Mouse (Mus musculus) thymus, postnatal 25 days (tissue): ENCODE data around the gene Erc2.

ENCODE experiments used
- DNase-seq: peaks from one replicate; pipeline ENCODE4 v3.0.0; 2022

The Erc2 gene

DNA sequence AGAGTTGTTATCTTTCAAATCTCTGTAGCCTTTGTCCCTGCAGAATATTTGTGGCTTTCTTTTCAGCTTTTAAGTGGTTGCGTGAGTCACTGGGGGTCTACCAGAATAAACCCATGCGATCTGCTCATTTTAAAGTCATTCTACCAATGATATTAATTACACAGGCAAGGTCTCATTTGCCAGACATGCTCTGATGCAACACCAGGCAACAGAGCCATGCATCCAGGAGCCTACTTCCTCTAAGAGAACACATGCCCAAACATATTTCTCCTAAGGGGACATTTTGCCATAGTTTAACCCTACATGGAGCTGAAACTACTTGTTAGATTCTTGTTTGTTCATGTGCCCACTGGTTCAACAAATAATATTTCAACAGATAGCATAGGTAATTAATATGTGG, 584.1 kb downstream of the Erc2 start:
- no peak for DNase-seq

GRCm38 (mm10) chr14:28225550-28225949, 603.3 kb downstream of the Erc2 start:
- no peak for DNase-seq

DNA sequence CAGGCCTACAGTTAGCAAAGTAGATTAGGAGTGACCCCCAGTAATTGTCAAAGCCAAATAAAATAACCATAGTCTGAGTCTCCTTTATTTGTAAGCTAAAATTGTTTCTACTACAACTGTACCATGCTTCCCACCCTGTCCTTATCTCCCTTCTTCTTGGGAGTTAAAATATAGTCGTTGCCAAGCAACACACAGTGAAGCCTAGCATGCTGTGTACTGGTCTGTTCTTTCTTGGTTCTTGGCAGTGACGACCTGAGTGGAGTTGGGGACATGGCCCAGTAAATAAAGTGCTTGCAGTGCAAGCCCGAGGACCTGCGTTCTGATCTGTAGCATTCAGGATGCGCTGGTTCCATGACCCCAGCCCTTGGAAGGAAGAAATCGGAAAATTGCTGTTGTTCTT, 608.3 kb downstream of the Erc2 start:
- DNase-seq: no peak

DNA sequence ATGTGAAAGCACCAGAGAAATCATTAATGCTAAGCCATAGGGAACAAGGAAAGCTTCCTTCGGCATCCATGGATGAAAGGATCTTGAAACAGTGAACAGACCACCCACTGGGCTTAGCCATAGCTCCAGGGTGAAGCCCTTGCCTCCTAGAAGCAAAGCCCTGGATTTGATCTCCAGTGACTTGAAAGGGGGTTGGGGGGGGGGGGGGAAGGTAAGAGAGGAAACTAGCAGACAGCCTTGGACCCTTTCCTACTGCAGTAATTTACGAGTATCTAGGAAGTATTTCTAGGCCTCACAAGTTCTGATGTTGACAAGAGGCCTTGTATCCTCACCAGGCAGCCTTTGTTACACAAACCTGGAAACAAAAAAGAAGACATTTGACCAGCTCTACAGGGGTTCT, 609.0 kb downstream of the Erc2 start:
- DNase-seq: no peak

DNA sequence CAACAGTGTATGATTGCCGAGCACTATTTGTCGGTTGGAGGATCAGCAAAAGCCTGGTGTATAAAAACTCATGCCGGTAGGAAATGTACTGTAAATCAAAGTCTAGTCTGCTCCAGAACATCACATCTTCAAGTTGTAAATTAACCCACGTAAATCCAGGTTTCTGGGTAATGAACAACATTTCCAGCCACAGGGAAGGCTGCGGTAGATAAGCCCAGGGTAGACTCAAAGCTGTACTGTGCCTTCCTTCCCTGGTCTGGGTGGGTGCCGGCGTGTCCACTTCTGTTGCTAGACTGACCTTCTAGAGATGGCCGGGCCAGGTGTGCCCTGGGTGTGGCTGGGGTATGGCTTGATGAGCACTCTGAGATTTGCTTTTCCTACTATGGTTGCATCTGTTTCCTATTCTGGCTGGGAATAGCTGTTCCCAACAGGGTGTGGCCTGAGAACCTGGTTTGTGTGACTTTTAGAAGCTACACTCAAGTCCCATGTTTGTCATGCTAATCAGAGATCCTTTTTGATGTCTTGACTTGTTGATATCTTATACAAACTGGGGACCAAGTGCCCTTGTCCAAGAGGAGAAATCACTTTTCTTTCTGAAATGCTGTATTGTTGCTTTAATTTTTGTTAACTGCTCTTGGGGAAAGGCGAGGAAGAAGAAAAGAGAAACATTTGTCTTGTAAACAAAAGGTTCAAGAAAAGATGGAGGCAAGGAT, 616.3 kb downstream of the Erc2 start:
- no peak for DNase-seq

GRCm38 (mm10) chr14:28240111-28240510, 617.9 kb downstream of the Erc2 start:
- no peak for DNase-seq

GRCm38 (mm10) chr14:28242743-28243142, 620.5 kb downstream of the Erc2 start:
- DNase-seq: no peak

DNA sequence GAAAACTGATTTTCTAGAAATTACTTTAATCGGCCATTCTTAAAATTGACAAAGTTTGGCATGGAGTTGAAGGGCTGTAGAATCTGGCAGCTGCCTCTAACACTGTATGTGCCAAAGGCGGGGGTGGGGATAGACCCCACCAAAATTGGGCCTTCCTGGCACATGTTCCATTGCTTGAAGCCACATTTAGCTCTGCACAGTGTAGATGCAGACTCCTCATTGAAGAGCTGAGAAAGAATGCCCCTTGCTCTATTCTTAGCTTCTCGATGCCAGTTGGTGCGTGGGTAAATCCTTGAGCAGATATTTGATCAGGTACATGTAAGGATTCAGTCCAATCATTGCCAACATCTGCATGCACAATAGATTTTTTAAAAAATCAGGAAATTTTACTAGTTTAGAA, 621.2 kb downstream of the Erc2 start:
- DNase-seq: no peak

GRCm38 (mm10) chr14:28262706-28263105, 640.5 kb downstream of the Erc2 start:
- no peak for DNase-seq

DNA sequence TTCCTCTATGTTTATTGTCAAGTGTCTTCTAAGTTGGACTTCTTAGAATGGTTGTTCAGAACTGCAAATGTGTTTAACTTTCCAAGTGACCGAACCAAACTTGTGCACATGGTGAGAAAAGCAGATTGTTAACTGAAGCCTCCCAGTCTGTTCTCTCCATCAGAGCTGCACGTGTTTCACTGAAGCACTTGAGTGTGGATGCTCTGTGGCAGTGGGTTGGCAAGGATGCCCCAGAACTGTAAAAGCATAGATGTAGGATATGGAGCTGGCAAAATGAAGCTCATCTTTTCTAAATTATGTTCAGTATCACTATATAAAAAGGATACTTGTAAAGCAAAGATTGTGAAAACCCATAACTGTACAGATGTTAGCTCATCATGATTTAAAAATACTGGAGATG, 645.1 kb downstream of the Erc2 start:
- no peak for DNase-seq

DNA sequence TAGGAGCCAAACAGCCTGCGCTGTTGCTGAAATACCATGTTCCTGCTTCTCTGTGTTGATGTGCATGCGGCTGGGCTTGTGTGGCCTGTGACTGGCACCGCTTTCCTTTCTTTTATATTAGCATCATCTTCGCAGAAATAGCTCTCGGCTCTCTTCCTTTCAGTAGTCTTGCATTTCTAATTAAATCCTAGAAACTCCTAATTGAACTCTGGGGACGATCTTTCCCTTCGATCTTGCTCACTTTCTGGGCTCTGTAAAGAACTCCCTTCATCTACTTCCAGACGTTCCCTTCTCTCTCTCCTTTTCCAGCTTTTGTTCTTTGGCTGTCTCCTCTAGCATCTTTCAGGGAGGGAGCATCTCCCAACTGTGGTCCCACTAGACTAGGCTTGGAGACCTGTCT, 649.6 kb downstream of the Erc2 start:
- no peak for DNase-seq

DNA sequence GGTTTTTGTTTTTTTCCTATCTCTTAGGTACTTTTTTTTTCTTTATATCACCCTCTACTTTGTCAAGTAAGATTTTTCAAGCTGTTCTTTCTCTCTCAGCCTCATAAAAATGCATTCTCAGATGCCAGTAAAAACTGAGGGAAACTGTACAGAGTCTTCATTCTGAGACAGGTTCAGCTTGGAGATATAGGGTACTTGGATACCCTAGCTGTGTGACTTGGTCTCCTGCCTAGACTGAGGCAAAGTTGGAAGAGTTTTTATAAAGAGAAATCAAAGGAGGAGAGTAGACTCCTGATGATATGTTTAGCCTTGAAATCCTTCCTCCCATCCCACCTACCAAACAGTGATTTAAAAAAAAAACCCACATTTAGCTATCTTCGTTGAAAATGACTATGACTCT, 651.4 kb downstream of the Erc2 start:
- DNase-seq: no peak

DNA sequence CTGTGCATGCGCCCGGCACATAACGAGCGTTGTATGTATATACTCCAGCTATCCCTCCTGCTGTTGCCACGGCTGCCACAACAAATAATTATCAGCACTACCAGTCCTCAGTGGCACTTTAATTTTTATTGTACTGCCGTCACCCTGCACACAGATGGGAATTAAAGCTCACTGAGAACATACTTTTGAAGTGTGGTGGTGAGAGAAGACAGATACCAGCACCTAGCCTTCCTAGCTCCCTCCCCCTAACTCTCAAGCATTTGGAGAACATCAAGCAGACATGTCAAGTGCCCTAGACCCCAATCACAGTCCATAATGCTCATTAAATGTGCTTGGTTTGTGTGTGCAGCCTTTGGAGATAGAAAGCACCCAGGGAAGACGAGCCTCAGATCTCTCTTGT, 652.6 kb downstream of the Erc2 start:
- no peak for DNase-seq

- no peak for DNase-seq
These were observed 656.7 kb downstream of the Erc2 start for GRCm38 (mm10) chr14:28278951-28279350.

- DNase-seq: no peak
These were observed 658.1 kb downstream of the Erc2 start for GRCm38 (mm10) chr14:28280376-28280775.

DNA sequence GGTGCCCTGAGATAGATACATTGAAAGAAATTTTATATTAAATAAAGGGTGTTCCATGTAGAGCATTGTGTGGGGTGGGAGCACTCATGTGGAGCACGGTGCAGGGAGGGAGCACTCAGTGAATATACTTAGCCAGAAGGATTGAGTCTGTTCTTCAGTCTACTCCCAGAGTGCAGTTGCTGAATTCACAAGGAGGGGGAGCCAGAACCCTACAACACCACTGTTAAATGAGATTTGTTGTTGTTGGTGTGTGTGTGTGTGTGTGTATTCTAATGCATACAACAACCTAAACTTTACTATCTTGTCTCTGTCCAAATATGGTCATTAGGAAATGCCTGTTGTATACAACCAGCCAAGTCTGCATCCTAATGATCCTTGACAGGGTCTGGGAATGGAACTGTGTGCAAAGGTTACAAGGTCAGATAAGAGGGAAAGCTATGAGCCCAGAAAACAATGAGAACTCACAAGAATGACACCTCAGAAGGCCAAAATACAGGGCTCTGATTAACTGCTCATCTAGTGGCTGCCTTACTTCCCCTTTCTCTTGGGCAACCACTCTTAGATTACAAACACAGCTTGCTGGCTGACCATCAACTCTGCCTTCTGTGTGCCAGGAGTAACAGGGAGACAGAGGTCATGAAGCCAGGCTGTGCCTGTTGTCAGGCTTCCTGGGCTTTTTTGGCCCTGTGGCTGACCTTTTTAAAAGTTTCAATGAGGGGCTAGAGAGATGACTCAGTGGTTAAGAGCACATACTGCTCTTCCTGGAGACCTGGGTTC, 661.3 kb downstream of the Erc2 start:
- DNase-seq: no peak

- DNase-seq: no peak
These were observed 664.3 kb downstream of the Erc2 start for GRCm38 (mm10) chr14:28286511-28286910.

GRCm38 (mm10) chr14:28288196-28288595, 666.0 kb downstream of the Erc2 start:
- no peak for DNase-seq

- no peak for DNase-seq
These were observed 666.7 kb downstream of the Erc2 start for GRCm38 (mm10) chr14:28288926-28289325.

GRCm38 (mm10) chr14:28293921-28294320, 671.7 kb downstream of the Erc2 start:
- DNase-seq: no peak

- DNase-seq: no peak
These were observed 672.9 kb downstream of the Erc2 start for GRCm38 (mm10) chr14:28295145-28295544.

- no peak for DNase-seq
These were observed 677.9 kb downstream of the Erc2 start for GRCm38 (mm10) chr14:28300095-28300494.

DNA sequence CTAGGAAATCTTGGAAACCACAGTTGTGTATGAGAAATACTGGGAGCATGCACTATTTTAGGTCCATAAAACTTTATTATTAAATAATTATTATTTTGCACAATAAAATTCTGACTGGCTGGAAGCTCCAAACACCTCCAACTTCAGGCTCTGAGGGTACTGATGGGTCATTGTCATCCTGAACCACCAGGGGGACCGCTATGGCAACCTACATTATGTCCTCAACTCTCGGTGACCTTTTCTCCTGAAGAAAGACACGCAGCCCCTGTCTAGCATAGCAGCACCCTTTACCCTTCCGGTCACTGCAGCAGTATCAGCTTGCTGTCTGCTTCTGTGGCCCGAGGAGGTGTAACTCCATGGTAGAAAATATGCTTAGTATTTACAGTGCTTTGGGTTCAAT, 679.0 kb downstream of the Erc2 start:
- DNase-seq: no peak

DNA sequence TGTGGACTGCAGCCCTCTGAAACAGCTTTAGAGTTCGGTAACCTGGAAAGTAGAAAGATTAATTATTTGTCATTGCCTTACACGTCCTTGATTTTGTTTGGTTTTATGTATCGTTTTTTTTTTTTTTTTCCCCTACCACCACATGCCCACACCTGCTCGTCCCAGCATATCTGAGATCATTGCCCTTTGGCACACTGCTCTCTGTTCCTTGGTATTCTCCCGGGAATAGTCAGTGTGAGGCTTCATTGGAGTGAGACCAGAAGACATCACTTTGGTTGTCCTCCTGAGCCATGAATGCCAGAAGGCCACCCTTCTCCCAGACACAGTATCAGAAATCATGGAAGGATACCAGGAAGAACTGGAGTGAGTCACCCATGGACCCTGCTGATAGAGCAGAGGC, 681.9 kb downstream of the Erc2 start:
- no peak for DNase-seq

- no peak for DNase-seq
These were observed 686.4 kb downstream of the Erc2 start for GRCm38 (mm10) chr14:28308661-28309060.
